Mouse (Mus musculus): ENCODE data around the gene Klhl22. TPM values are rescaled to one million over a fixed set of nuclear protein-coding genes. Genes with fewer than 3 reads are reported as not detected.

The Klhl22 gene
- polyA plus RNA-seq, 1 experiment from 2014 or later = 48.0 TPM

- ATAC-seq (replicated peaks; ENCODE audit: insufficient number of reproducible peaks, low FRiP score, low TSS enrichment, low read depth) (0 out of 2 replicates have a peak, but pooled peaks have one; percentile 3), DNase-seq (ENCODE audit: low spot score) (peak; percentile 51)
- H3K9me3 ChIP-seq (replicated peaks; ENCODE audit: control insufficient read depth, low read length) = no peaks in the 10 kb centered on the region
- peaks cover 12% of the 10 kb centered on the region for H3K4me1 ChIP-seq (ENCODE audit: control insufficient read depth, insufficient read depth, low read length)
- peaks cover 30% of the 10 kb centered on the region for H3K27me3 ChIP-seq (ENCODE audit: control insufficient read depth, insufficient read depth, low read length)
- H3K9ac ChIP-seq (replicated peaks; ENCODE audit: low read length) = peak overlapping the region; percentile 94
- H3K4me2 ChIP-seq (ENCODE audit: low read depth, low read length) = peak overlapping the region; percentile 87
- H3K4me3 ChIP-seq (ENCODE audit: low read depth, low read length) = peak overlapping the region; percentile 79
- peak overlapping the region; percentile 94 for H3K27ac ChIP-seq (replicated peaks; ENCODE audit: low read depth, low read length)
- WGBS = 2% methylated on average over 29 of the region's 29 CpGs
- H3K36me3 ChIP-seq (replicated peaks; ENCODE audit: control insufficient read depth, insufficient read depth, low read depth, low read length) = no peaks in the 10 kb centered on the region; the same call in 1 of the 2 replicates
Measured at GRCm38 (mm10) chr16:17797812-17798311, 38.4 kb downstream of the Klhl22 start.

GRCm38 (mm10) chr16:17798321-17799180, 39.1 kb downstream of the Klhl22 start:
- H3K9ac ChIP-seq (replicated peaks; ENCODE audit: low read length) = peak overlapping the region; percentile 94
- peak; percentile 72 for DNase-seq (ENCODE audit: low spot score)
- peaks cover 36% of the 10 kb centered on the region for H3K27me3 ChIP-seq (ENCODE audit: control insufficient read depth, insufficient read depth, low read length)
- H3K36me3 ChIP-seq (replicated peaks; ENCODE audit: control insufficient read depth, insufficient read depth, low read depth, low read length) = no peaks in the 10 kb centered on the region; the same call in none of the 2 replicates
- H3K4me3 ChIP-seq (ENCODE audit: low read depth, low read length) = peak overlapping the region; percentile 79
- WGBS = under 1% methylated on average over 39 of the region's 45 CpGs
- no peaks in the 10 kb centered on the region for H3K9me3 ChIP-seq (replicated peaks; ENCODE audit: control insufficient read depth, low read length)
- peak; percentile 45 for ATAC-seq (replicated peaks; ENCODE audit: insufficient number of reproducible peaks, low FRiP score, low TSS enrichment, low read depth)
- peak overlapping the region; percentile 87 for H3K4me2 ChIP-seq (ENCODE audit: low read depth, low read length)
- H3K4me1 ChIP-seq (ENCODE audit: control insufficient read depth, insufficient read depth, low read length) = peaks cover 19% of the 10 kb centered on the region
- H3K27ac ChIP-seq (replicated peaks; ENCODE audit: low read depth, low read length) = peak overlapping the region; percentile 94

- Histone ChIP-seq H3K9me3 (replicated peaks; ENCODE audit: control insufficient read depth, low read length) (no peaks in the 10 kb centered on the region), H3K4me2 (ENCODE audit: low read depth, low read length) (no peak overlapping the region), H3K27me3 (ENCODE audit: control insufficient read depth, insufficient read depth, low read length) (peaks cover 44% of the 10 kb centered on the region), H3K4me1 (ENCODE audit: control insufficient read depth, insufficient read depth, low read length) (peaks cover 27% of the 10 kb centered on the region), H3K27ac (replicated peaks; ENCODE audit: low read depth, low read length) (no peak overlapping the region), H3K9ac (replicated peaks; ENCODE audit: low read length) (no peak overlapping the region), H3K4me3 (ENCODE audit: low read depth, low read length) (peak overlapping the region; percentile 79), H3K36me3 (replicated peaks; ENCODE audit: control insufficient read depth, insufficient read depth, low read depth, low read length) (no peaks in the 10 kb centered on the region; the same call in 1 of the 2 replicates)
- ATAC-seq (replicated peaks; ENCODE audit: insufficient number of reproducible peaks, low FRiP score, low TSS enrichment, low read depth) (no peak), DNase-seq (ENCODE audit: low spot score) (no peak)
Measured at GRCm38 (mm10) chr16:17799584-17799983, 40.2 kb downstream of the Klhl22 start.

- Histone ChIP-seq H3K36me3 (replicated peaks; ENCODE audit: control insufficient read depth, insufficient read depth, low read depth, low read length) (no peaks in the 10 kb centered on the region; the same call in 1 of the 2 replicates), H3K27ac (replicated peaks; ENCODE audit: low read depth, low read length) (no peak overlapping the region), H3K4me3 (ENCODE audit: low read depth, low read length) (peak overlapping the region; percentile 16; the same call in 1 of the 2 replicates), H3K9ac (replicated peaks; ENCODE audit: low read length) (no peak overlapping the region), H3K4me1 (ENCODE audit: control insufficient read depth, insufficient read depth, low read length) (peaks cover 34% of the 10 kb centered on the region), H3K4me2 (ENCODE audit: low read depth, low read length) (0 out of 2 replicates have a peak overlapping the region, but pooled peaks have one; percentile 41), H3K27me3 (ENCODE audit: control insufficient read depth, insufficient read depth, low read length) (peaks cover 48% of the 10 kb centered on the region), H3K9me3 (replicated peaks; ENCODE audit: control insufficient read depth, low read length) (no peaks in the 10 kb centered on the region)
- DNase-seq (ENCODE audit: low spot score) (no peak), ATAC-seq (replicated peaks; ENCODE audit: insufficient number of reproducible peaks, low FRiP score, low TSS enrichment, low read depth) (no peak)
- 8% methylated on average over 7 of the region's 7 CpGs for WGBS
Measured at GRCm38 (mm10) chr16:17801777-17802455, 42.5 kb downstream of the Klhl22 start.

GRCm38 (mm10) chr16:17802456-17802838, 43.0 kb downstream of the Klhl22 start:
- Histone ChIP-seq H3K4me1 (ENCODE audit: control insufficient read depth, insufficient read depth, low read length) (peaks cover 38% of the 10 kb centered on the region), H3K9me3 (replicated peaks; ENCODE audit: control insufficient read depth, low read length) (no peaks in the 10 kb centered on the region), H3K27ac (replicated peaks; ENCODE audit: low read depth, low read length) (no peak overlapping the region), H3K27me3 (ENCODE audit: control insufficient read depth, insufficient read depth, low read length) (peaks cover 48% of the 10 kb centered on the region), H3K9ac (replicated peaks; ENCODE audit: low read length) (no peak overlapping the region), H3K36me3 (replicated peaks; ENCODE audit: control insufficient read depth, insufficient read depth, low read depth, low read length) (no peaks in the 10 kb centered on the region; the same call in 1 of the 2 replicates), H3K4me2 (ENCODE audit: low read depth, low read length) (peak overlapping the region; percentile 41), H3K4me3 (ENCODE audit: low read depth, low read length) (peak overlapping the region; percentile 16)
- ATAC-seq (replicated peaks; ENCODE audit: insufficient number of reproducible peaks, low FRiP score, low TSS enrichment, low read depth) (no peak), DNase-seq (ENCODE audit: low spot score) (no peak)
- WGBS = 7% methylated on average over 18 of the region's 18 CpGs

GRCm38 (mm10) chr16:17802839-17803674, 43.6 kb downstream of the Klhl22 start:
- WGBS = 3% methylated on average over 83 of the region's 83 CpGs
- H3K4me1 ChIP-seq (ENCODE audit: control insufficient read depth, insufficient read depth, low read length) = peaks cover 38% of the 10 kb centered on the region
- peak overlapping the region; percentile 41 for H3K4me2 ChIP-seq (ENCODE audit: low read depth, low read length)
- H3K36me3 ChIP-seq (replicated peaks; ENCODE audit: control insufficient read depth, insufficient read depth, low read depth, low read length) = no peaks in the 10 kb centered on the region; the same call in 1 of the 2 replicates
- peaks cover 43% of the 10 kb centered on the region for H3K27me3 ChIP-seq (ENCODE audit: control insufficient read depth, insufficient read depth, low read length)
- no peak overlapping the region for H3K27ac ChIP-seq (replicated peaks; ENCODE audit: low read depth, low read length)
- H3K4me3 ChIP-seq (ENCODE audit: low read depth, low read length) = peak overlapping the region; percentile 16
- H3K9ac ChIP-seq (replicated peaks; ENCODE audit: low read length) = peak overlapping the region; percentile 43
- DNase-seq (ENCODE audit: low spot score) (peak; percentile 21), ATAC-seq (replicated peaks; ENCODE audit: insufficient number of reproducible peaks, low FRiP score, low TSS enrichment, low read depth) (no peak)
- H3K9me3 ChIP-seq (replicated peaks; ENCODE audit: control insufficient read depth, low read length) = no peaks in the 10 kb centered on the region

- peaks cover 38% of the 10 kb centered on the region for H3K4me1 ChIP-seq (ENCODE audit: control insufficient read depth, insufficient read depth, low read length)
- 12% methylated on average over 33 of the region's 33 CpGs for WGBS
- no peak for ATAC-seq (replicated peaks; ENCODE audit: insufficient number of reproducible peaks, low FRiP score, low TSS enrichment, low read depth)
- H3K36me3 ChIP-seq (replicated peaks; ENCODE audit: control insufficient read depth, insufficient read depth, low read depth, low read length) = no peaks in the 10 kb centered on the region; the same call in 1 of the 2 replicates
- no peaks in the 10 kb centered on the region for H3K9me3 ChIP-seq (replicated peaks; ENCODE audit: control insufficient read depth, low read length)
- H3K27me3 ChIP-seq (ENCODE audit: control insufficient read depth, insufficient read depth, low read length) = peaks cover 43% of the 10 kb centered on the region
- peak overlapping the region; percentile 24 for H3K4me3 ChIP-seq (ENCODE audit: low read depth, low read length)
- peak overlapping the region; percentile 10; the same call in 1 of the 2 replicates for H3K9ac ChIP-seq (replicated peaks; ENCODE audit: low read length)
- DNase-seq (ENCODE audit: low spot score) = no peak
- H3K4me2 ChIP-seq (ENCODE audit: low read depth, low read length) = peak overlapping the region; percentile 50
- no peak overlapping the region for H3K27ac ChIP-seq (replicated peaks; ENCODE audit: low read depth, low read length)
Measured at GRCm38 (mm10) chr16:17803675-17804448, 44.4 kb downstream of the Klhl22 start.
